Mouse (Mus musculus) gonadal fat pad, adult 2 months (tissue): Measurements from ENCODE around the gene St6galnac4. TPM values are rescaled to one million over a fixed set of nuclear protein-coding genes. Genes with fewer than 3 reads are reported as not detected.

Experiments
- DNase-seq: peaks from one replicate; pipeline ENCODE4 v3.0.0-alpha.2; 2012; ENCODE audit warnings: low read depth
- polyA plus RNA-seq: library from polyadenylated mRNA; depleted of rRNA; stranded (reverse); fragments of >200 nt; gene quantifications from 2 replicates; pipeline ENCODE4 v1.2.3, GENCODE M21; 2012

St6galnac4 gene
- polyA plus RNA-seq, 1 experiment = 40.7 TPM

DNA sequence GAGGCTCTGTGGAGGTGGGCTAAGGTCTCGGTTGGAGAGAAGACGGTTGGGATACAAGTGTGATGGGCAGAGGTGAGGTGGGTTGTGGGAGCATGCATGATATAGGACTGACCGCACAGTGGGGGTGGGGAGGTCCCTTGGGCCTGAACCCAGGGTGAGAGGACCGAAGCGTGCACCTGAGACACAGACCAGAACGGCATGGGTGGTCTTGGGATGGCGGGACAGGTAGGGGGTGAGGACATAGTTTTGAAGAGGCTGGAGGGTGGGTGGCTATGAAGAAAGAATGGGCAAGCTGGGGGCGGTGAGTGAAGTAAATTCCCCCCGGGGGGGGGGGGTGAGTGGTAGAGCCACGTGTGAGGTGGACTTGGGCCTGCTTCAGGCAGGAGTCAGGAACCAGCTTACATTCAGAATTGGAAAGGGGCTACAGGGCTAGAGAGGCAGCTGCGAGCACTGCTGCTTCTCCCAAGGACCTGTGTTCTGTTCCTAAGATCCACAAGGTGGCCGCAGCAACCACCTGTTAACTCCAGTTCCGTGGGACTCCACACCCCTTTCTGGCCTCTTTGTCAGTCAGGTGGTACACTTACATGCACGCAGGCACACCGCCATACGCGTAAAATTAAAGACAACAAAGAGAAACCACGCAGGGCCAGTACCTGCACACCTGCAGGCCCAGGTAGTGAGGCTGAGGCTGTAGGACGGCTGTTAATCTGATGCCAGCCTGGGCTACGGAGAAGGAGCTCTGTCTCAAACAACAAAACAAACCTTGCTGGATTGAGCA lies 40.6 kb downstream of the St6galnac4 start:
- DNase-seq = no peak

- DNase-seq = no peak
Observed at GRCm38 (mm10) chr2:32628044-32628550, 41.2 kb downstream of the St6galnac4 start.

DNA sequence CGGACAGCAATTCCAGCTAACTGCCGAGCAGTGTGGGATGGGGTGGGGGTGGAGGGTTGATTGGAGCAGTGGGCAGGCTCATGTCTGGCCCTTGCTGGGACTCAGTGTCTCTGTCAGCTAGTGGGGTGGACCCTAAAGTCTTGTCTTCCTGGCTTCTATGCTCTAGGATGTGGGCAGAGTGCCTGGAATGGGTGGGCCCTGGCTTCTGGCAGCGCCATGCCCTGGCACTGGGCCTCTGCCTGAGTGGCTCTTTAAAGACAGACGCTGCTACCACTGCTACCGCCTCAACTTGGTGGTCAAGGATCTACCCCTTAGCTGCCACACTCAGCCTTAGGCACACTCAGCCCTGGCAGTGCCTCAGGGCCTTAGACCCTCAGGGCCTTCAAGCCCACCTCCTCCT lies 41.8 kb downstream of the St6galnac4 start:
- DNase-seq = no peak

- peak; percentile 44 for DNase-seq
Observed at GRCm38 (mm10) chr2:32629276-32629976, 42.5 kb downstream of the St6galnac4 start.

DNA sequence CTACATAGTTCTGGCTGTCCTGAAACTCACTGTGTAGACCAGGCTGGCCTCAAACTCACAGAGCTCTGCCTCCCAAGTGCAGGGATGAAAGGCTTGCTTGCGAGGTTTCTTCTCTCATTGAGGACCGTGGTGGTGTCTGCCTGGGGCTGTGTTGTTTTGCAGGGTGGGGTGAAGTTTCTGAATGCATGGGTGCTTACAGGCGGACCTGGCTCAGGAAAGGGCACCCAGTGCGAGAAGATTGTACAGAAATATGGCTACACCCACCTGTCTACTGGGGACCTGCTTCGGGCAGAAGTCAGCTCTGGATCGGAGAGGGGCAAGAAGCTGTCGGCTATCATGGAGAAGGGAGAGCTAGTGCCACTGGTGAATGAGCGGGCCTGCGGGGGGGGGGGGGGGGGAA lies 43.1 kb downstream of the St6galnac4 start:
- no peak for DNase-seq

DNA sequence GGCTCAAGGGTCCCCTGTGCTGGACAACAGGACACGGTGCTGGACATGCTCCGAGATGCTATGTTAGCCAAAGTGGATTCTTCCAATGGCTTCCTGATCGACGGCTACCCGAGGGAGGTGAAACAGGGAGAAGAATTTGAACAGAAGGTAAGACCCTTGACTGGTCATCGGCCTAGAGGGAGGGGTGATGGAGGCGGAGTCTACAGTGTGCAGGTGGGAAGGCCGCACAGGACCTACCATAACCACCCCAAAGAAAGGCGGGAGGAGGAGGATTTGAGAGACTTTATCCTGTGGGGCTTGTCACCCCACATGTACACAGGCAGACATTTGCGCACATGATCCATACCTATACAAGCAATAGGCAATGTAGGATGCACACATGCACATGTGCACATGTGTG lies 44.2 kb downstream of the St6galnac4 start:
- no peak for DNase-seq

GRCm38 (mm10) chr2:32631737-32632394 lies 45.0 kb downstream of the St6galnac4 start:
- no peak for DNase-seq

- DNase-seq = no peak
Observed at GRCm38 (mm10) chr2:32633660-32634059, 46.8 kb downstream of the St6galnac4 start.

DNA sequence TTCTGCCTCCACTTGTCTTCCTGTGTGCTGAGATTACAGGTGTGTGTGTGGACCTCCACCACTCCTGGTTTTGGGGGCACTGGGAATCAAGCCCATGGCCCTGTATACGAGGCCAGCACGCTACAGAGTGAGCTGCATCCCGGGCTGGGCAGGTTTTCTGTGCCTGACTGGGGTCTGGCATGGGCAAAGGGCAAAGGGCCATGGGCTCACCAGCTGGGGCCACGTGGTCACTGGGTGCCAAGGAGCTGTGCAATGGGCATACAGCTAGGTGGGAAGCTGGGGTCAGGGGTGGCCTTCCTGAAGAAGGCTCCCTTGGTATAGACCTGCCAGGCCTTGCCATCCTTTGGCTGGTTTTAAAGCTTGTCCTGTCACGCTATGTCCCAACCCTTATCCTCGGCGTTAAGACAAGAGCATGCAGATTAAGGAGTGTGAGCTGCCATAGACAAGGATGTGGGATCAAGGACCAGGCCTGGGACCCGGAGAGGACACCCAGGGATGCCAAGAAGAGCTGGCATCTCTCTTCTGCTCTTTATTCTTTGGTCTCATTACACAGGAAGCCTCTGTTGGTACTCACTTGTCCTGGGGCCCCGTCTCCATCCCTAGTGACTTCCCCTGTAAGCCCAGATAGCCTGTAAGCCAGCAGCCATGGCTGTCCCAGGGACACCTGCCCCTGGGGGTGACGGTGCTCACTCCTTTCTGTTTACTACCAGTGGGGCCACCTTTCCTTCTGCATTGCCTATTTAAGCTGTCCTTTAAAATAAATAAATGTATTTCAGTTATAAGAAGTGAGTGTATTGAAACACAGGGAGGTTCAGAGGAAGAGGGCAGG lies 47.6 kb downstream of the St6galnac4 start:
- no peak for DNase-seq

GRCm38 (mm10) chr2:32636617-32637016 lies 49.7 kb downstream of the St6galnac4 start:
- no peak for DNase-seq

DNA sequence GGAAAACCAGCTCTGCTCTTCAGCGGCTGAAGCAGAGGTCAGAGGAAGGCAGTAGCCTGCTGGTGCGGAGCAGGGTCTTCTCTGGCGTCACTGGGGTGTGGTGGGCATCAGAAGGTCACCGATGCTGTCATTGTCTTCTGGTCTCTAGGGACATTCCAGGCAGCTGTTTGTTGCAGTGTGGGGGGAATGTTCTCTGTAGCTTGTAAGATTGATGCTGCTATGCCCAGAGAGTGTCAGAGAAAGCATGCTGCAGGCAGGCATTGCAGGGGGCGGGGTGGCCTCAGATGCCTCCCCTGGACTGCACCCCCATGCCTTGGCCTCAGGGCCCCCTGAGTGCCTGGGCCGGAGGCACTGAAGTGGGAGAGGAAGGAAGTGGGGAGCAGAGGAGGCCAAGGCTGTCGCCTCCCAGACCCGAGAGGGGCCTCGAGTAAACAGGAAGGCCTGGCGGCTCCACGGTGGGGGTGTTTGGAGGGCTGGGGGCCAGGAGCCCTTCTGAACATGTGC lies 50.9 kb downstream of the St6galnac4 start:
- no peak for DNase-seq

- no peak for DNase-seq
Observed at GRCm38 (mm10) chr2:32639632-32640031, 52.7 kb downstream of the St6galnac4 start.

DNA sequence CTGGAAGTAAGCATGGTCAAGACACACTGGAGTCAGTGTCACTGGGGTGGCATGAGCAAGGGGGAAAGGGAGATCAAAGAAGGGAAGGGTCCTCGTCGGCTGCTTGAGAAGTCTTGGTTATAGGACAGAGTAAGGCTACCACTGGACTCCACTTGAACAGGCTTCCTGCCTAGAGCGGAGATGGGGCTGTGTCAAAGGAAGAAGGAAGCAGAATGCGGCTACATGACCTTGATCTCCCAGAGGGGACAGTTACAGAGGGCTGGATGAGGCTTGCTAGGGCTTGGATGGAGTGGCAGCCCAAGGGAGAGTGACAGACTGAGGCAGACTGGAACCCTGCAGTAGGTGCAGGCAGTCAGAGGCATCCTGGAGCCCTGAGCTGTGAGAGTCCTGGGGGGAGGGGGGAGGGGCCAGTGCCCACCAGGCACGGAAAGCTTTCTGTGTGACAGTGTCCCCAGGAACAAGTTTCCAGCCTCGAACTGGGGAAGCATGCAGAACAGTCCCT lies 53.7 kb downstream of the St6galnac4 start:
- DNase-seq = no peak

GRCm38 (mm10) chr2:32641810-32642209 lies 54.9 kb downstream of the St6galnac4 start:
- DNase-seq = no peak

DNA sequence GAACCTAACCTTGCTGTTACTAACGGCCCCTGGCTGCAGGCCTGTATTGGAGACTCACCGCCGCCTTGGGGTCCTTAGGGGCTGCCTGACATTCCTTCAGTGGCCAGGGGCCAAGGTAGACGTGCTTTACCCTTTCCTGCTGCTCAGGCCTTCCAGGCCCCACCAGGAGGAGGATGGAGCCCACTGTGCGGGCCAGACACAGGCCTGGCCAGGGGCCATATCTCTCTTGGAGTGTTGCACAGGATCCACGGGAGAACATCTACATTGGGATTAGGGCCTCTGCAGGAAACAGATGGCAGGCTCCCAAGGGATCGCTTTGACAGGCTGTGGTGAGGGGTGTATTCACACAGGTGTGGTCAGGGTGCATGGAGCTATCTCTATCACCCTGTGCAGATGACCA lies 55.9 kb downstream of the St6galnac4 start:
- DNase-seq = no peak

- no peak for DNase-seq
Observed at GRCm38 (mm10) chr2:32644083-32644482, 57.2 kb downstream of the St6galnac4 start.

GRCm38 (mm10) chr2:32644799-32645475 lies 58.0 kb downstream of the St6galnac4 start:
- no peak for DNase-seq

DNA sequence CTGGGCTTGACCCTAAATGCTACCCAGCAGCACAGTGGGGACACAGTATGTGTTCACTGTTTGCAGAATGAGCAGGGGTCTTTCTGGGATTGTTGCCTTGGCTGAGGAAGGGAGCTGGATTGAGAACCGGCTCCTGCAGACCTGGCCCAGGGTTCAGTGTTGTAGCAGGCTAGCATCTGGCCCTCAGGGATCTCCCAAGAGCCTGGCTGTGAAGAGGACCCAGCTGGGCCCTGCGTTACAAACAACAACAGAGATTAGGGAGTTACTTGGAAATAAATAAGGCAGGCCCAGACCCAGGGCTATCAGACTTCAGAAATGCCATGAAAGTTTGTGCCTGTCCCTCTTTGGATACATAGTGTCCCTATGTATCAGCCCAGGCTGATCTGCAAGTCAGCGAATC lies 58.8 kb downstream of the St6galnac4 start:
- no peak for DNase-seq

DNA sequence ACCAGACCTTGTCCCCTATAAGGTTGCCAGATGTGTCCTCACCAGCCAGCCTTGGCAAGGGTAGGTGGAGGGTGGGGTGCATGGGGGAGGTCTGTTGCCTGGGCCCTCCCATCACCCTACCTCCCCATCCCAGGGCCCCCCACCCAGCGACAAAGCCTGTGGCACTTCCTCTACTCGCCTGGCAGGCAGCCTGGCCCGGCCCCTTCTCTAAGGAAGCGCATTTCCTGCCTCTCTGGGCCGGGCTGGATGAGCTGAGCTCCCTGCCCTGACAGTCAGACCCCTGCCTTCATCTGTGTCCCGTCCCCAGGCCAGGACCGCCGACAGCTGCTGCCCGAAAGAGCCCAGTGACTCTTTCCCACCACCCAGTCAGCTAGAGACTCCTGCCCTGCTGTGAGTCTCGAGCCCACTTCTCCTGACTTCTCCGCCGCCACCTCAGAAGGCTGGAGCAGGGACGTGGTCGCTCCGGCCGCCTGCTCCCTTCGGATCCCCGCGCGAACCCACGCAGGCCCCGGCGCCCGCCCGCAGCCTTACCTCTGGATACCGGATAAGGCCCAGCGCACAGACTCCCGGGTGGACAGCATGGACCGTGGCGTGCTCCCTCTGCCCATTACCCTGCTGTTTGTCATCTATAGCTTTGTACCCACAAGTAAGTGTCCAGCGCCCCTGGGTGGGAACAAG lies 59.6 kb downstream of the St6galnac4 start, which contains the start of gene Eng:
Gene Eng, plus strand, starts transcription at position 217 of the 678 bp plus-strand sequence.
- no peak for DNase-seq

- no peak for DNase-seq
Observed at GRCm38 (mm10) chr2:32647366-32647765, 60.5 kb downstream of the St6galnac4 start.
